Mouse (Mus musculus) testis, adult 2 months (tissue): Measurements from ENCODE around the gene Cdh6.

Experiments used
- CTCF ChIP-seq: fragments of 200-500 bp; IDR thresholded peaks from 2 replicates; pipeline ENCODE4 v1.5.1; 2012; ENCODE audit warnings: low read depth, mild to moderate bottlenecking, inconsistent platforms, low read length, moderate library complexity; ENCODE audit not compliant: control insufficient read depth, insufficient read depth, insufficient replicate concordance
- POLR2A ChIP-seq: fragments of 200-500 bp; IDR thresholded peaks from 2 replicates; pipeline ENCODE4 v1.6.1; 2012; ENCODE audit warnings: low read depth, mild to moderate bottlenecking, inconsistent platforms, low read length, moderate library complexity; ENCODE audit not compliant: control insufficient read depth

GRCm38 (mm10) chr15:13034436-13034835 lies 139.0 kb downstream of the Cdh6 start:
- TF ChIP-seq CTCF (no peak), POLR2A (no peak)
